Mouse (Mus musculus): ENCODE measurements around the gene Slx4ip.

DNA sequence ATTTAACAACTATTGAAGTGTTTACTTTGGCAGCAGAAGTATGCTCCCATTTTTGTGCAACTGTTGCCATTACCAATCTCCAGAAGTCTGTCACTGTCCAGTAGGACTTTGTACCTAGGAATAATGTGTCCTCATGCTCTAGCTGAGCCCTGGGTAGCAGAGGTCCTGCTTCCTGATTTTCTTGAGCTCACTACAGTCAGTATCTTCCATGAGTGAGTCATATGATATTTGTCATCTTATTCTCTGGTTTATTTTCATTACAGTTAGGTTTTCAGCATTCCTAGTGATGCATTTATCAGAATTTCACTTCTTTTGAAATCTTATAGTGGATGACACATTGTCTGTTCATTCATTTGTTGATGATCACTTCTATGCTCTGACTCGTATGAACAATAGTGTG is 115.6 kb downstream of the Slx4ip start:
- TF ChIP-seq CTCF (IDR thresholded peaks at IDR 0.05; ENCODE audit: extremely low read depth, insufficient read depth, low read length) (no peak), POLR2A (IDR thresholded peaks at IDR 0.05; ENCODE audit: extremely low read depth, insufficient read depth, low read length) (no peak)

Data from cortical plate, adult 2 months (tissue).